Mouse (Mus musculus): Measurements from ENCODE around the gene Nup205.

GRCm38 (mm10) chr6:35133246-35133578 lies 44.0 kb upstream of the Nup205 start:
- TF ChIP-seq E2F4 (IDR thresholded peaks at IDR 0.05; ENCODE audit: insufficient read depth): no peak
- TF ChIP-seq POLR2A (IDR thresholded peaks at IDR 0.05; ENCODE audit: insufficient read length, low read depth): no peak
- TF ChIP-seq USF1 (IDR thresholded peaks at IDR 0.05; ENCODE audit: low read depth): no peak
- no peak for TF ChIP-seq TCF3 (IDR thresholded peaks at IDR 0.05; ENCODE audit: insufficient read length, low read depth)
- TF ChIP-seq MYOD1 (IDR thresholded peaks at IDR 0.05; ENCODE audit: control insufficient read depth in 1 of 3, insufficient read length in 2 of 3, low read depth in 2 of 3): no peak
- TF ChIP-seq MAX (IDR thresholded peaks at IDR 0.05; ENCODE audit: low read depth): no peak
- TF ChIP-seq POLR2AphosphoS2 (IDR thresholded peaks at IDR 0.05; ENCODE audit: insufficient read length, low read depth): no peak
- no peak for TF ChIP-seq SRF (IDR thresholded peaks at IDR 0.05; ENCODE audit: control insufficient read depth, insufficient read length, low read depth)
- no peak for TF ChIP-seq MYOG (IDR thresholded peaks at IDR 0.05; ENCODE audit: control insufficient read depth in 1 of 3, insufficient read depth in 1 of 3, insufficient read length in 2 of 3, low read depth in 2 of 3)
- no peak for TF ChIP-seq TCF12 (IDR thresholded peaks at IDR 0.05; ENCODE audit: insufficient read depth, poor library complexity, severe bottlenecking)
- TF ChIP-seq CEBPB (IDR thresholded peaks at IDR 0.05; ENCODE audit: insufficient read depth, poor library complexity, severe bottlenecking): no peak
